Mouse (Mus musculus): ENCODE results near the gene Ugt1a7c. TPM values are rescaled to one million over a fixed set of nuclear protein-coding genes. Genes with fewer than 3 reads are reported as not detected.
"Not testable (repeated sequence)": the region's sequence is repeated elsewhere in the genome, so short reads cannot be mapped to it uniquely, and the experiment has no call there.

Gene Ugt1a7c
- polyA plus RNA-seq, 1 experiment = 1.1 TPM

DNA sequence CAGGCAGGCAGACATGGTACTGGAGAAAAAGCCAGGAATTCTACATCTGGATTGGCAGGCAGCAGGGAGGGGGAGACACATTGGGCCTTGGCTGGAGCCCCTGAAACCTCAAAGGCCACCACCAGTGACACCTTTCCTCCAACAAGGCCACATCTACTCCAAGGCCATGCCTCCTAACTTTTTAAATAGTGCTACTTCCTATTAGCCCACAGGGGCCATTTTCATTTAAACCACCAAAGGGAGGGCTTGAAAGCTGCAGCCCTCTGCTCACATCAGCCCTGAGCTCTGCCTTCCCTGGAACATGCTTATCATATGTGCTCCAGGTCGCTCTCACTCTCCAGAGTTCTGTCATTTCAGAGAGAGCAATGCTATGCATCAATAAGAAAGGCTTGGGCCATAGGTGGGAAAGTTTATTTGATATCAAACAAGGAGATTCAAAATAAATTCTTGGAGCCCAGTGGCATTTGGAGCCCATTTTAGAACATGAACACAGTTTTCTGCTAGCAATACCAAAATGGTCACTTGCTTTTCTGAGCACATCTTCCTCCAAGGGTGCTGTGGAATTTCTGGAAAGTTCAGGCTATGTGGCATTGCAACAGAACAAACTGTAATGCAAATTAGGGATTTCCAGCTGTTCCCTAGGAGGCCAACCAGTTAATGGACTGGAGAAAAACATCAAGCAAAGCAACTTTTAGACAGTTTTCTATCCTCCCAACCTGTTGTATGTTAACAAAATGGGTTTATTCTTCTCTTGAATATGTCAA lies 10.0 kb downstream of the Ugt1a7c start:
- TF ChIP-seq CTCF (IDR thresholded peaks at IDR 0.05; ENCODE audit: borderline replicate concordance, control insufficient read depth, extremely low read depth, insufficient read depth, low read length, poor library complexity) = no peak
- no peak for TF ChIP-seq POLR2A (IDR thresholded peaks at IDR 0.05; ENCODE audit: control insufficient read depth, extremely low read depth, insufficient read depth, low read length, poor library complexity)
- no peaks in the 10 kb centered on the region for H3K27me3 ChIP-seq (ENCODE audit: control insufficient read depth, insufficient read depth, low read length)
- no peaks in the 10 kb centered on the region for H3K4me1 ChIP-seq (replicated peaks; ENCODE audit: control insufficient read depth, insufficient read depth, low read length)
- H3K4me3 ChIP-seq (ENCODE audit: control insufficient read depth, insufficient read depth, low read length) = no peak overlapping the region
- H3K36me3 ChIP-seq (ENCODE audit: control insufficient read depth, insufficient read depth, low read length) = no peaks in the 10 kb centered on the region
- no peak overlapping the region for H3K27ac ChIP-seq (ENCODE audit: control insufficient read depth, insufficient read depth, low read length)
- no peak for DNase-seq
- WGBS = 94% methylated on average over 1 of the region's 1 CpGs

DNA sequence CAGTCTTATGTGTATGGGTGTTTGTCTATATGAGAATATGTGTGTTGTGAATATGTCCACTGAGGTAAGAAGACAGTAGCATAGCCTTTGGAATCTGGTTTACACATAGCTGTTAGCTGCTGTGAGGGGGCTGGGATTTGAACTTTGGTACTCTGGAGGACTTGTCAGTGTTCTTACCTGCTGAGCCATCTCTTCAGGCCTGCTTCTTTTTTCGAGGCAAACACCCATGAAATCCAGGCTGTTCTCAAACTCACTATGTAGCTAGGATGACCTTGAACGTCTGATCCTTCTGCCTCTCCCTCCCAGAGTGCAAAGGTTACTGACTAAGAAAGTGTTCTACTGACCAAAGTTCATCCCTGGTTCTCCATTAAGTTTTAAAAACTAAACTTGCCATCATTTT lies 10.8 kb downstream of the Ugt1a7c start:
- no peak overlapping the region for H3K27ac ChIP-seq (ENCODE audit: control insufficient read depth, insufficient read depth, low read length)
- 85% methylated on average over 2 of the region's 2 CpGs for WGBS

DNA sequence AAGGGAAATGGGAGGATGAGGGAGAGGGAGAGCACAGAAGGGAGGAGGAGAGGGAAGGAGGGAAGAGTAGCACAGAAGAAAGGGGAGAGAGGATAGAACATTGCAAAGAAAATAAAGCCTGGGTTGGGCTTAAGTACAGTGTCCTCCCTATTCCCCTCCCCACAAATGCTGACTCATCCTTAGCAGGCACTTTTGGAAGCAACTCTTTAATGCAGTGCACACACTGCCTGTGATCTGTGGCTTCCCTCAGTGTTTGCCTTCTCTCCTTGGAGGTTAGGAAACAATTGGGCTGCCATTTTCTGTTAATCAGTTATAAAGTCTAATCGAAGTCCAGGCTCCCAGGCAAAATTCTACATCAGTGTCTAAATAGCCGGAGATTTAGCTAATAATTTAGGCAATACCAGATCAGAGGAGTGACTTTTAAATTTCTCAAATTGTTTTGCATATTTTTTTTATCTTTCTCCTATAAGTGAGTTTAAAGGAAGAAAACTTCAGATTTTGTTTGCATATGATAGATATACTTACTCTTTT lies 14.2 kb downstream of the Ugt1a7c start:
- not testable (repeated sequence) for H3K36me3 ChIP-seq (ENCODE audit: control insufficient read depth, insufficient read depth, low read length); H3K27me3 ChIP-seq (ENCODE audit: control insufficient read depth, insufficient read depth, low read length); DNase-seq; H3K4me1 ChIP-seq (replicated peaks; ENCODE audit: control insufficient read depth, insufficient read depth, low read length); H3K4me3 ChIP-seq (ENCODE audit: control insufficient read depth, insufficient read depth, low read length); H3K27ac ChIP-seq (ENCODE audit: control insufficient read depth, insufficient read depth, low read length)
- WGBS = 86% methylated on average over 2 of the region's 2 CpGs

More for the DNA sequence above, 10.8 kb downstream of the Ugt1a7c start:
- Histone ChIP-seq H3K4me3 (ENCODE audit: control insufficient read depth, insufficient read depth, low read length) (no peak overlapping the region), H3K27me3 (ENCODE audit: control insufficient read depth, insufficient read depth, low read length) (no peaks in the 10 kb centered on the region), H3K36me3 (ENCODE audit: control insufficient read depth, insufficient read depth, low read length) (no peaks in the 10 kb centered on the region), H3K4me1 (replicated peaks; ENCODE audit: control insufficient read depth, insufficient read depth, low read length) (no peaks in the 10 kb centered on the region)
- TF ChIP-seq CTCF (IDR thresholded peaks at IDR 0.05; ENCODE audit: borderline replicate concordance, control insufficient read depth, extremely low read depth, insufficient read depth, low read length, poor library complexity) = no peak
- no peak for TF ChIP-seq POLR2A (IDR thresholded peaks at IDR 0.05; ENCODE audit: control insufficient read depth, extremely low read depth, insufficient read depth, low read length, poor library complexity)
- no peak for DNase-seq

DNA sequence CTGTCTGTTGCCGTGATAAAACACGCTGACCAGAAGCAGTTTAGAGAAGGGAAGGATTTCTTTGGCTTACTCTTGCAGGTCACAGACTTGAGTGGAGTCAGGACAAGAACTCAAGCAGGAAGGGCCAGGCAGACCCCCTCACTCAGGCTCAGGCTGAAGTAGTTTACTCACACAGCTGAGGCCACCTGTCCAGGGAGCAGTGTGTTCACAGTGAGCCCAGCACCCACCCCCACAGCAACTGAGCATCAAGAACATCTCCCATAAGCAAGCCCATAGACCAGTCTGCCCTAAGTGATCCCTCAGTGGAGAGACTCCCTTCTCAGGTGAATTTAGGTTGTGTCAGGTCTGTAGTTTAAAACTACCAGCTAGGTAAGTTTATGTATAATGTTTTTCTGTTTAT lies 14.7 kb downstream of the Ugt1a7c start:
- not testable (repeated sequence) for H3K36me3 ChIP-seq (ENCODE audit: control insufficient read depth, insufficient read depth, low read length); H3K4me1 ChIP-seq (replicated peaks; ENCODE audit: control insufficient read depth, insufficient read depth, low read length); H3K4me3 ChIP-seq (ENCODE audit: control insufficient read depth, insufficient read depth, low read length); DNase-seq; H3K27me3 ChIP-seq (ENCODE audit: control insufficient read depth, insufficient read depth, low read length); H3K27ac ChIP-seq (ENCODE audit: control insufficient read depth, insufficient read depth, low read length)
- 91% methylated on average over 2 of the region's 2 CpGs for WGBS

DNA sequence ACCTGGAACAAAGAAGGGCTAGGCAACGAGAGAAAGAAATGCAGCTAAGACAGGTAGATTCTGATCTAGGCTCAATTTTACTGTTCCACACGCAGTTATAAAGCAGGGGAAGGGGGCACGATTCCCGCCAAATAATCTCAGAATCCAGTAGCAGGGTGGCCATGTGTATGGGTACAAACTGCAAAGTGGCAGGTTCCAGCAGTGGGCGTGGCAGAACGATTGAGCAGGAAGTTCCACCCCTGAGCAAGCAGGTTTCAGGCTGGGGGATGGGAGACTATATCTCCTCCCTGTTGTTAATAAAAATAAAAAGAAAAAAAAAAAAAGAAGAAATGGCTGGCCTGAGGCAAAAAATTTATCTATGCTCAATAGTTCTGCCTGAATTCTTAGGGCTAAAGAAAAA lies 17.9 kb downstream of the Ugt1a7c start:
- H3K27me3 ChIP-seq (ENCODE audit: control insufficient read depth, insufficient read depth, low read length); H3K27ac ChIP-seq (ENCODE audit: control insufficient read depth, insufficient read depth, low read length); H3K4me1 ChIP-seq (replicated peaks; ENCODE audit: control insufficient read depth, insufficient read depth, low read length); H3K4me3 ChIP-seq (ENCODE audit: control insufficient read depth, insufficient read depth, low read length); DNase-seq; H3K36me3 ChIP-seq (ENCODE audit: control insufficient read depth, insufficient read depth, low read length): not testable (repeated sequence)
- WGBS = 97% methylated on average over 6 of the region's 6 CpGs

DNA sequence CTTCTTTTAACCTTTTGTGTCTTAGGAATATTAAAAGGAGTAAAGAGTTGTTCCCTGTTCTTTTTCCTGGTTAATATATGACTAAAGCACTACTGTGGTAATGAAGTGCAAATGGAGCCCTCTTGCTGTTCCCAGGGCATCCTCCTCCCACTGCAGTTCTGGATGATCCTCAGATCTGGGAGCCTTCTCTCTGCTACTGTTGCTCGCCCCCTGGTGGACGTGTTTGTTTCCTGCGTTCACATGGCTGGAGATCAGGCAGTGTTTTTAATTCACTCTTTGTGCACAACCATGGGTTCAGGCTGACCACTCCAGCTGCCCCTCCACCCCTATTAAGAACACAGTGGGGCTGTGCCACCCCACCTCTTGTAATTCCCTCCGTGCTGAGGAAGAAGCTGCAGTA lies 25.7 kb downstream of the Ugt1a7c start:
- not testable (repeated sequence) for H3K27me3 ChIP-seq (ENCODE audit: control insufficient read depth, insufficient read depth, low read length); H3K4me3 ChIP-seq (ENCODE audit: control insufficient read depth, insufficient read depth, low read length); H3K36me3 ChIP-seq (ENCODE audit: control insufficient read depth, insufficient read depth, low read length); H3K4me1 ChIP-seq (replicated peaks; ENCODE audit: control insufficient read depth, insufficient read depth, low read length); DNase-seq; H3K27ac ChIP-seq (ENCODE audit: control insufficient read depth, insufficient read depth, low read length)
- peak; percentile 29; the same call in 1 of the 2 replicates for TF ChIP-seq CTCF (IDR thresholded peaks at IDR 0.05; ENCODE audit: borderline replicate concordance, control insufficient read depth, extremely low read depth, insufficient read depth, low read length, poor library complexity)
- 50% methylated on average over 4 of the region's 4 CpGs for WGBS

DNA sequence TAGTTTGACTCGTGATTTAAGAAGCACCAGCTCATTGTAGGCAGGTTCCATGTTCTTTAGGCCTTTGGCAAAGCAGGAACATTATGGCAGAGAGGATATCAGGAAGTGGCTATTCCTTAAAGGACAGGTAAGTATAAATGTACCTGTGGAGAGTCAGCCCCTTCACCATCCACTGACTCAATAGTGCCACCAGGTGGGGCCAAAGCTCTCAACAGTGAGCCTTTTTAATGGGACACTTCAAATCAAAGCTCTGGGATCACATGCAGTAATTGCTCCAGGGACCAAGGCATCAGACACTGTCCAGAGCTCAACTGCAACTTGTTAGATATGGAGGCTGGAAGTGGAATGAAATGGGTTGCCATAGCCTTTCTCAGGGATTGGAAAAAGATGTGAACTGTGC lies 26.7 kb downstream of the Ugt1a7c start:
- H3K4me1 ChIP-seq (replicated peaks; ENCODE audit: control insufficient read depth, insufficient read depth, low read length); H3K4me3 ChIP-seq (ENCODE audit: control insufficient read depth, insufficient read depth, low read length); H3K27me3 ChIP-seq (ENCODE audit: control insufficient read depth, insufficient read depth, low read length); H3K27ac ChIP-seq (ENCODE audit: control insufficient read depth, insufficient read depth, low read length); H3K36me3 ChIP-seq (ENCODE audit: control insufficient read depth, insufficient read depth, low read length); DNase-seq: not testable (repeated sequence)
- WGBS = no CpG with 5 or more reads among the region's 1 CpGs

DNA sequence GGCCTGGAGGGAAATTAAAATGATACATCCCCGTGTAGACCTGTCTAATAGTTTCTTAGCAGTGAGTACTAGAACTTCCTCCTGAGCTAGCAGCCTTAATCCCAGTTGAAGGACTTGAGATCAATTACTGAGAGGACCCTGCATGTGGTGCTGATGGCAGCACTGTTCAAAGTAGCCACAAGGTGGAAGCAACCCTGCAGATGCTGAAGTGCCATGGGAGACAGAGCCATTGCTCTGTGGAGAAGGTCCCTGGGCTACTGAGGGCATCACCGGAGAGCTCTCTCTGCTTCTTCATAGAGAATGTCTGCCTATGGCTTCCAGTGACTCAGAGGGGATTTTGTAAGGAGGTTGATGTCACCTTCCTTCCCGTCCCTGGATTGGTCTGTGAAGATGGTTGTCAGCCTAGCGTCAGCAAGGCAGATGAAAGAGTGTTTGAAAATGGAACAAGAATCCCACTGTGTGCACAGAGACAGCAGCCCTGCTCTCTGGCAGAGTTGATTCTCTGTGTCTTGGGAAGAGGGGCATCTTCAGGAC lies 31.0 kb downstream of the Ugt1a7c start:
- 85% methylated on average over 4 of the region's 4 CpGs for WGBS
- DNase-seq; H3K36me3 ChIP-seq (ENCODE audit: control insufficient read depth, insufficient read depth, low read length); H3K4me1 ChIP-seq (replicated peaks; ENCODE audit: control insufficient read depth, insufficient read depth, low read length); H3K27me3 ChIP-seq (ENCODE audit: control insufficient read depth, insufficient read depth, low read length); H3K4me3 ChIP-seq (ENCODE audit: control insufficient read depth, insufficient read depth, low read length); H3K27ac ChIP-seq (ENCODE audit: control insufficient read depth, insufficient read depth, low read length): not testable (repeated sequence)

DNA sequence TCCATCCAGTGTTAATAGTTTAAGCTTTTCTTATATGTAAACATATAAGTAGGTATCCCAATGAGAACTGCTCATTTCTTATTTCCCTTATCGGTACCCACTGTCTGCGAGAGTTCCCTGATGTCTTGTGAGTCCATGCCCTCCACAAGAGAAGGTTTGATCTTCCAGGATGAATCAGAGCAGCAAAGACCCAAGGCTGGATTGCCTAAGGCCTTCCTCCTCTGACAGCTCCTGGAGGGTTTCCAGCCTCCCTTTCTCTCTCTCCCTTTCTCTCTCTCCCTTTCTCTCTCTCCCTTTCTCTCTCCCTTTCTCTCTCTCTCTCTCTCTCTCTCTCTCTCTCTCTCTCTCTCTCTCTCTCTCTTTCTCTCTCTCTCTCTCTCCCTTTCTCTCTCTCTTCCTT lies 34.2 kb downstream of the Ugt1a7c start:
- H3K36me3 ChIP-seq (ENCODE audit: control insufficient read depth, insufficient read depth, low read length); DNase-seq; H3K4me3 ChIP-seq (ENCODE audit: control insufficient read depth, insufficient read depth, low read length); H3K27ac ChIP-seq (ENCODE audit: control insufficient read depth, insufficient read depth, low read length); H3K27me3 ChIP-seq (ENCODE audit: control insufficient read depth, insufficient read depth, low read length); H3K4me1 ChIP-seq (replicated peaks; ENCODE audit: control insufficient read depth, insufficient read depth, low read length): not testable (repeated sequence)
- WGBS = 93% methylated on average over 2 of the region's 2 CpGs

DNA sequence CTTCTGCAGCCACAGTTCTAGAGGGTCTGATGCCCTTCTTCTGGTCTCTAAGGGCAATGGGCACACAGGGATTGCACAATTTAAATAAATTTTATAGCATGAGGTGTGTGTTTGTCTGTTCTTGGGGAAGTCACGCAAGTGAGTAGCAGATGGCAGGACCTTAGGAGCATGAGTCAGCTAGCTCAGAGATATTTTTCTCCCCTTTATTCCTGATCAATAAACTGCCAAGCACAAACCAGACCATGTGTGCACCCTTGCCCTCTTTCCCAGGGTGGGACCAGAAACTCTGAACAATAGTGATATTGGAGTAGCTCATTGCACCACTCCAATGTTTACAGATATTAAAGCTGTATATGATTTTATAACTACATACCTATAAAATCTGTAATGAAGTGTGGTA lies 35.4 kb downstream of the Ugt1a7c start:
- WGBS = 96% methylated on average over 1 of the region's 1 CpGs

More for the DNA sequence above, 35.4 kb downstream of the Ugt1a7c start:
- not testable (repeated sequence) for H3K4me1 ChIP-seq (replicated peaks; ENCODE audit: control insufficient read depth, insufficient read depth, low read length); H3K27ac ChIP-seq (ENCODE audit: control insufficient read depth, insufficient read depth, low read length); DNase-seq; H3K27me3 ChIP-seq (ENCODE audit: control insufficient read depth, insufficient read depth, low read length); H3K36me3 ChIP-seq (ENCODE audit: control insufficient read depth, insufficient read depth, low read length); H3K4me3 ChIP-seq (ENCODE audit: control insufficient read depth, insufficient read depth, low read length)

All from thymus, adult 2 months (tissue).